Mouse (Mus musculus): Measurements from ENCODE around the gene Fxyd7.

The Fxyd7 gene

GRCm38 (mm10) chr7:31077470-31077869, 26.2 kb upstream of the Fxyd7 start:
- in situ Hi-C loops (cut with MboI) = no loop called here

- in situ Hi-C loops (cut with MboI) = no loop called here
These were observed 25.2 kb upstream of the Fxyd7 start, which contains the start of gene Fxyd3 for GRCm38 (mm10) chr7:31076492-31076891. Gene Fxyd3 (minus strand): TSS chr7:31076704.

GRCm38 (mm10) chr7:31074713-31075069, 23.4 kb upstream of the Fxyd7 start:
- in situ Hi-C loops (cut with MboI) = no loop called here

GRCm38 (mm10) chr7:31074061-31074712, 22.9 kb upstream of the Fxyd7 start:
- in situ Hi-C loops (cut with MboI) = no loop called here

- in situ Hi-C loops (cut with MboI) = no loop called here
These were observed 22.3 kb upstream of the Fxyd7 start for GRCm38 (mm10) chr7:31073546-31073945.

- in situ Hi-C loops (cut with MboI) = no loop called here
These were observed 21.1 kb upstream of the Fxyd7 start for GRCm38 (mm10) chr7:31072326-31072725.

- in situ Hi-C loops (cut with MboI) = no loop called here
These were observed 19.1 kb upstream of the Fxyd7 start for GRCm38 (mm10) chr7:31070324-31070723.

GRCm38 (mm10) chr7:31069491-31069890, 18.2 kb upstream of the Fxyd7 start:
- in situ Hi-C loops (cut with MboI) = no loop called here

GRCm38 (mm10) chr7:31067836-31068235, 16.6 kb upstream of the Fxyd7 start:
- in situ Hi-C loops (cut with MboI) = no loop called here

GRCm38 (mm10) chr7:31063074-31063560, 11.8 kb upstream of the Fxyd7 start:
- in situ Hi-C loops (cut with MboI) = no loop called here

- in situ Hi-C loops (cut with MboI) = no loop called here
These were observed 9.3 kb upstream of the Fxyd7 start for GRCm38 (mm10) chr7:31060621-31061010.

GRCm38 (mm10) chr7:31059919-31060620, 8.8 kb upstream of the Fxyd7 start:
- in situ Hi-C loops (cut with MboI) = loop anchor here (5.0 kb wide), 1 partner anchor 37 kb away; no protein-coding TSS in a partner anchor

GRCm38 (mm10) chr7:31059108-31059507, 7.8 kb upstream of the Fxyd7 start, which contains the start of gene Lgi4:
Gene Lgi4 (plus strand): TSS chr7:31059342.
- in situ Hi-C loops (cut with MboI) = loop anchor here (5.0 kb wide), 1 partner anchor 38 kb away; no protein-coding TSS in a partner anchor

- in situ Hi-C loops (cut with MboI) = loop anchor here (5.0 kb wide), 1 partner anchor 39 kb away; no protein-coding TSS in a partner anchor
These were observed 6.9 kb upstream of the Fxyd7 start for GRCm38 (mm10) chr7:31058211-31058610.

GRCm38 (mm10) chr7:31057730-31058129, 6.5 kb upstream of the Fxyd7 start:
- in situ Hi-C loops (cut with MboI) = loop anchor here (5.0 kb wide), 1 partner anchor 40 kb away; no protein-coding TSS in a partner anchor

GRCm38 (mm10) chr7:31057071-31057470, 5.8 kb upstream of the Fxyd7 start, which contains the start of gene Fxyd1:
Gene Fxyd1 (minus strand): TSS chr7:31057199.
- in situ Hi-C loops (cut with MboI) = loop anchor here (5.0 kb wide), 1 partner anchor 40 kb away; no protein-coding TSS in a partner anchor

GRCm38 (mm10) chr7:31056448-31056847, 5.2 kb upstream of the Fxyd7 start:
- in situ Hi-C loops (cut with MboI) = loop anchor here (5.0 kb wide), 1 partner anchor 41 kb away; no protein-coding TSS in a partner anchor

GRCm38 (mm10) chr7:31055883-31056282, 4.6 kb upstream of the Fxyd7 start:
- in situ Hi-C loops (cut with MboI) = loop anchor here (5.0 kb wide), 1 partner anchor 41 kb away; no protein-coding TSS in a partner anchor

GRCm38 (mm10) chr7:31055354-31055824, 4.1 kb upstream of the Fxyd7 start:
- in situ Hi-C loops (cut with MboI) = loop anchor here (5.0 kb wide), 1 partner anchor 42 kb away; no protein-coding TSS in a partner anchor

- in situ Hi-C loops (cut with MboI) = loop anchor here (5.0 kb wide), 1 partner anchor 43 kb away; no protein-coding TSS in a partner anchor
These were observed 3.5 kb upstream of the Fxyd7 start for GRCm38 (mm10) chr7:31054661-31055320.

- in situ Hi-C loops (cut with MboI) = no loop called here
These were observed 2.7 kb upstream of the Fxyd7 start for GRCm38 (mm10) chr7:31053882-31054447.
